Mouse (Mus musculus) heart, adult 2 months (tissue): Measurements from ENCODE around the gene Dot1l. TPM values are rescaled to one million over a fixed set of nuclear protein-coding genes. Genes with fewer than 3 reads are reported as not detected.
"Not testable (repeated sequence)": the region's sequence is repeated elsewhere in the genome, so short reads cannot be mapped to it uniquely, and the experiment has no call there.

Source experiments
- DNase-seq, 2 experiments: peaks; one replicate each; pipeline ENCODE4 v3.0.0; 2021
- H3K27ac ChIP-seq: fragments of 200-600 bp; 2 replicates; pipeline ENCODE4 v1.8.1; 2022
- H3K27me3 ChIP-seq: fragments of 200-500 bp; 2 replicates; pipeline ENCODE4 v1.6.1; 2012; ENCODE audit warnings: mild to moderate bottlenecking, low read length, inconsistent platforms, mixed read lengths; ENCODE audit not compliant: control insufficient read depth, insufficient read depth
- H3K36me3 ChIP-seq: fragments of 200-500 bp; 2 replicates; pipeline ENCODE4 v1.6.1; 2012; ENCODE audit warnings: low read length, inconsistent platforms; ENCODE audit not compliant: control insufficient read depth, insufficient read depth
- H3K4me1 ChIP-seq: fragments of 200-500 bp; 2 replicates; pipeline ENCODE4 v1.6.1; 2011; ENCODE audit warnings: low read length; ENCODE audit not compliant: control insufficient read depth, insufficient read depth
- H3K4me3 ChIP-seq: fragments of 200-600 bp; 2 replicates; pipeline ENCODE4 v1.8.1; 2022
- H3K79me2 ChIP-seq: fragments of 200-500 bp; replicated peaks from 2 replicates; pipeline ENCODE4 v1.6.1; 2012; ENCODE audit warnings: mild to moderate bottlenecking, inconsistent platforms, low read length, moderate library complexity, mixed read lengths; ENCODE audit not compliant: control insufficient read depth, insufficient read depth
- H3K9ac ChIP-seq: fragments of 200-500 bp; 2 replicates; pipeline ENCODE4 v1.6.1; 2012; ENCODE audit warnings: low read depth, mild to moderate bottlenecking, control low read depth, inconsistent platforms, low read length, mixed read lengths
- CTCF ChIP-seq: fragments of 200-600 bp; IDR thresholded peaks from 2 replicates; pipeline ENCODE4 v1.8.1; 2022; ENCODE audit warnings: antibody characterized with exemption, mild to moderate bottlenecking, moderate library complexity
- EP300 ChIP-seq: fragments of 200-500 bp; IDR thresholded peaks from 2 replicates; pipeline ENCODE4 v1.6.1; 2011; ENCODE audit warnings: low read depth, low read length, control low read depth; ENCODE audit not compliant: insufficient read depth
- POLR2A ChIP-seq: fragments of 200-500 bp; IDR thresholded peaks from 2 replicates; pipeline ENCODE4 v1.6.1; 2011; ENCODE audit warnings: mild to moderate bottlenecking, low read depth, low read length, control low read depth; ENCODE audit not compliant: insufficient read depth
- WGBS: fragments of 180-500 bp; shearing (Covaris S2); methylation state at CpG from one replicate; pipeline ENCODE4 v1.1.7; 2018; 5-methylcytosine and 5-hydroxymethylcytosine counted together
- intact Hi-C: fragments of 180-260 bp; cut with DNase I; formaldehyde crosslinking; loops from one replicate; pipeline ENCODE4 v1.15.1; 2025
- polyA plus RNA-seq: library from polyadenylated mRNA; depleted of rRNA; stranded (reverse); fragments of >200 nt; gene quantifications from 2 replicates; pipeline ENCODE4 v1.2.3, GENCODE M21; 2012
- total RNA-seq, 2 experiments: library from RNA; stranded (reverse); gene quantifications; 2 replicates each; pipeline ENCODE4 v1.2.3; 2021

The Dot1l gene
- total and polyA plus RNA-seq, 3 experiments, result 18.8 to 39.6 (median 19.6) TPM

- Histone ChIP-seq H3K9ac (peak within 1 kb of the TSS; percentile 92), H3K4me3 (peak within 1 kb of the TSS; percentile 98), H3K27me3 (no peaks in the 10 kb centered on the region), H3K79me2 (peaks cover 7% of the 10 kb centered on the region), H3K27ac (peak within 1 kb of the TSS; percentile 99), H3K36me3 (peaks cover 7% of the 10 kb centered on the region; the same call in 1 of the 2 replicates), H3K4me1 (peaks cover 12% of the 10 kb centered on the region)
- intact Hi-C loops, result loop anchor here (2.0 kb wide), 1 partner anchor 28 kb away; the partner anchor contains the start of genes Plekhj1 and Sf3a2
- TF ChIP-seq CTCF (peak; percentile 27), POLR2A (peak; percentile 98), EP300 (peak; percentile 55; the same call in 1 of the 2 replicates)
- WGBS, result under 1% methylated on average over 82 of the region's 82 CpGs
- peak; percentile 98 to 99 for DNase-seq
These were observed 71.4 kb downstream of the Dot1l start, which contains the start of gene Oaz1 for GRCm38 (mm10) chr10:80826151-80827062. TSS of gene Oaz1 (plus strand) at chr10:80826656.

- TF ChIP-seq POLR2A (no peak), CTCF (no peak), EP300 (no peak)
- WGBS, result 3% methylated on average over 29 of the region's 29 CpGs
- intact Hi-C loops, result loop anchor here (2.0 kb wide), 1 partner anchor 28 kb away; the partner anchor contains the start of genes Plekhj1 and Sf3a2
These were observed 72.3 kb downstream of the Dot1l start for GRCm38 (mm10) chr10:80827063-80827869.

GRCm38 (mm10) chr10:80827870-80828420, 72.9 kb downstream of the Dot1l start:
- intact Hi-C loops, result loop anchor here (2.0 kb wide), 1 partner anchor 29 kb away; the partner anchor contains the start of genes Plekhj1 and Sf3a2
- WGBS, result 46% methylated on average over 10 of the region's 10 CpGs
- Histone ChIP-seq H3K27me3 (no peaks in the 10 kb centered on the region), H3K9ac (peak overlapping the region; percentile 92), H3K4me3 (peak overlapping the region; percentile 98), H3K36me3 (peaks cover 7% of the 10 kb centered on the region; the same call in 1 of the 2 replicates), H3K79me2 (peaks cover 7% of the 10 kb centered on the region), H3K27ac (no peak overlapping the region; the same call in 1 of the 2 replicates), H3K4me1 (peaks cover 12% of the 10 kb centered on the region)
- TF ChIP-seq POLR2A (no peak), EP300 (no peak), CTCF (no peak)
- no peak for DNase-seq

More at GRCm38 (mm10) chr10:80827063-80827869, 72.3 kb downstream of the Dot1l start:
- peak overlapping the region; percentile 99 for H3K27ac ChIP-seq
- peak overlapping the region; percentile 92 for H3K9ac ChIP-seq
- peaks cover 12% of the 10 kb centered on the region for H3K4me1 ChIP-seq
- H3K27me3 ChIP-seq, result no peaks in the 10 kb centered on the region
- H3K4me3 ChIP-seq, result peak overlapping the region; percentile 98
- peaks cover 7% of the 10 kb centered on the region for H3K79me2 ChIP-seq
- H3K36me3 ChIP-seq, result peaks cover 7% of the 10 kb centered on the region; the same call in 1 of the 2 replicates
- no peak for DNase-seq

GRCm38 (mm10) chr10:80828587-80828986, 73.6 kb downstream of the Dot1l start:
- H3K27me3 ChIP-seq, H3K36me3 ChIP-seq, intact Hi-C loops, H3K9ac ChIP-seq, H3K79me2 ChIP-seq, H3K27ac ChIP-seq, H3K4me3 ChIP-seq: not testable (repeated sequence)
- 56% methylated on average over 9 of the region's 9 CpGs for WGBS
- peaks cover 12% of the 10 kb centered on the region for H3K4me1 ChIP-seq
- peak in 1 of 2 experiments; percentile 21 for DNase-seq

GRCm38 (mm10) chr10:80829359-80830278, 74.6 kb downstream of the Dot1l start:
- Histone ChIP-seq H3K27ac (no peak overlapping the region), H3K4me3 (no peak overlapping the region), H3K9ac (no peak overlapping the region), H3K27me3 (peaks cover under 1% of the 10 kb centered on the region; the same call in 1 of the 2 replicates), H3K4me1 (peaks cover 12% of the 10 kb centered on the region), H3K79me2 (peaks cover 7% of the 10 kb centered on the region), H3K36me3 (peaks cover 7% of the 10 kb centered on the region; the same call in 1 of the 2 replicates)
- DNase-seq, result peak in 1 of 2 experiments; percentile 26
- TF ChIP-seq EP300 (0 out of 2 replicates have a peak, but pooled peaks have one; percentile 29), POLR2A (no peak), CTCF (peak; percentile 37)
- intact Hi-C loops, result no loop called here
- 19% methylated on average over 1 of the region's 1 CpGs for WGBS
